Mouse (Mus musculus): Measurements from ENCODE around the gene Dbil5.
"Not testable (repeated sequence)": the region's sequence is repeated elsewhere in the genome, so short reads cannot be mapped to it uniquely, and the experiment has no call there.

The Dbil5 gene

GRCm38 (mm10) chr11:76217390-76217800 lies at the start of gene Dbil5, which contains the start of gene Gemin4:
Dbil5 (plus strand) TSS chr11:76217608.
Gemin4 (minus strand) TSS chr11:76217664.
- DNase-seq: peak; percentile 97

DNA sequence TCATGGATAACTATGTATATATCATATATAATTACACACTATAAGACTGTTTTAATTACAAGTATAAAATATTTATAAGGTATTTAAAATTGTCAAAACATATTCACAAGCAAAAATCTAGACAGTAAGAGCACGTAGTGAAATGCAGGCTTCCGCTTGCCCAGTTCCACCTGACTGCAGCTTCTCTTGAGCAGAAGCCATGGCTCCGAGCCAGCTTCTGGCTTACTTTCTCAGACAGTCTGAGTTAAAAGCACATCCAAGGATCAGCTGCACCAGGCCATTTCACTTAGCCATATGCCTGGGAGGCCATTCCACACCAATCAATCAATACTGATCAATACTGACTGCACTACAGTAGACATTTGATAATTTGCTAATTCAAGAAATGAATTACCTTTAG lies 48.4 kb upstream of the Dbil5 start:
- peak; percentile 43 for DNase-seq

GRCm38 (mm10) chr11:76170207-76170606 lies 47.2 kb upstream of the Dbil5 start:
- peak; percentile 77 for DNase-seq

DNA sequence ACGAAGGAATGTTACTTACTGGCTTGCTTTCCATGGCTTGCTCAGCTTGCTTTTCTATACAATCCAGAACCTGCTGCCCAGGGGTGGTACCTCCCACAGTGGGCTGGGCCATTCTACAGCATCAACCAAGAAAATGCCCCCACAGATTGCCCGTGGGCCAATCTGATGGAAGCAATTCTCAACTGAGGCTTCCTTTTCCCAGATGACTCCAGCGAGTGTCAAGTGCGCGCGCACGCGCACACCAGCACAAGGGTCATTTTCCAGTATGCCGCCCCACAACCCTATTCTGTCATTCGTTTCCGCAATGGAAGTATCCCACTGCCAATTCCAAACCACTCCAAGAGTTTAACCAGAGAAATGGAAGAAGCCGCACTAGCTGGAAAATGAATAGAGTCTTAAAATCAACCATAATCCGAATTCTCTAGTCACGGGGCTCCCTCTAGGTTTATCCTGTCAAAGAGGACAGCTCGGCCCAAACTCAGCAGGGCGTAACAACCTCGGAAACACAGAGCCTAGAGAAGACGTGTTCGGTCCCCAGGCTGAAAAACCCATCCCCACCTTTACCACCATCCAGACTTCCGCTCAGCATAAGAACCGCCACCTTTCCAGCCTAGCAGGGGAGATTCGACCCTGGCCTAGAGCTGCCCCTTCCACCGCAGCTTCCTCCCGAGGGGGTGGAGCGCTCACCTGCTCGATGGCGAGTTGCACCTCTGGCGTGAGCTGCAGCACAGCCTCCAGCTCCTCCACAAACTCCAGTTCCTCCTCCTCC lies 38.5 kb upstream of the Dbil5 start:
- peak; percentile 40 for DNase-seq

GRCm38 (mm10) chr11:76179495-76180145 lies 37.8 kb upstream of the Dbil5 start, which contains the start of the genes Vps53 and Fam57a:
Vps53 (minus strand) TSS chr11:76179647.
Fam57a (plus strand) TSS chr11:76179671.
- DNase-seq: peak; percentile 89

DNA sequence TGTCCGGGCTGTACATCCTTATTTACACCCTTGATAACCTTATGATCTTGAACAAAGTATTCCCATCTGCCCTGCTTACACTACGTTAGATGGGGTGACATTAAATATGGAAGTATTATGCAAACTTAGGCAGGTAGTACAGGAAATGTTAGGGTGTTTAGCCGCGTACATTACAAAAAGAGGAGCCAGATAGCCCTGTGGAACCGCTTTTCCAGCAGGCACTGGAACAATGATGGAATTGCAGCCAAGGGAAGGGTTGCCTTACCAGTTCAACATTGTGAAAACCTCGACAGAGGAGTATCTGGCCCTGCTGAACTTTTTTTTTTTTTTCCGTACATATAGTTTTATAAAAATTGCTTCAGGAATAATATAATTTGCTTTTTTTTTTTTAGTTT lies 37.3 kb upstream of the Dbil5 start:
- no peak for DNase-seq

DNA sequence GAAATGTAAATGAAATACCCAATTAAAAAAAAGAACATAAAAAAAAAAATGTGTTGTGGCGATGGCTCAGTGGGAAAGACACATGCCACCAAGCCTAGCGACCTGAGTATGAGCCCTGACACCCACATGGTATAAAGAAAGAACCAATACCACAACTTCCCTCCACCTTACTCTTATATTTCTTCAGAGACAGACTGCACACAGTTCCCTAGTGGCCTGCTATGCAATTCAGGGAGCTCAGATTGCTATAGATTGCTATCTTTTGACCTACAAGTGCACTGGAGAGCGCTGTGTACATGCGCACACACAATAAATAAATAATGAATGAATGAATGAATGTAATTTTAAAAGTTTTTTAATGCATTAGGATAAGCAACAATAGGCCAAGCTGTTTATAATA lies 33.7 kb upstream of the Dbil5 start:
- no peak for DNase-seq

- no peak for DNase-seq
These were observed 30.5 kb upstream of the Dbil5 start for GRCm38 (mm10) chr11:76186908-76187307.

DNA sequence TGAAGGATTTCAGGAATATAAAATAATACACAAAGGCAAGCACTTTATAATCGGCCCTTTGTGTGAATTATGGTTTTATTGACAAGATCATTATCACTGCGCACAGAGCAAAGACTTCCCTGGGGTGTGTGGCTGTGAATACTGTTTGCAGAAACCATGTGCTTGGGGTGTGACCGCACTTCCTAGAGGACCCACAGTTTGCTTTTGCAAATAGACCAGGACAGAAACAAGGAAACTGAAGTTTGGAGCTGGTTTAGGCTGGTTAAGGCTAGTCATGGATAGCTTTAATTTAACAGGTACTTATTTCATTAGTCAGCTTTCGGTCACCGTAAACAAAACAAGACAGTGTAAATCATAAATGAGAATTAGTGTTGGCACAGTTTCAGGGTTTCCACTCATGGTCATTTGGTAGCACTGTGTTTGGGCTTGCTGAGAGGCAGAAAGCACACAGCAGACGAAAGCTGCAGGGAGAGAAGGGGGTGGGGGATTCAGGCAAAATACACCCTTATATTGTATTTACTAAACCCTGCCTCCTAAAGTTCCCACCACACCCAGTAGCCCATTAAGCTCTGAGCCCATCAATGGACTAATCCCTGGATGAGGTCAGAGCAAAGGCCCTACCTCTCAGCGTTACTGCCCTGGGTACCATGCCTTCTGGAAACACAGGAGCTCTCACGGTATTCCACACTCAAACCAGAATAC lies 21.0 kb upstream of the Dbil5 start:
- no peak for DNase-seq

- DNase-seq: no peak
These were observed 20.4 kb upstream of the Dbil5 start for GRCm38 (mm10) chr11:76196977-76197469.

DNA sequence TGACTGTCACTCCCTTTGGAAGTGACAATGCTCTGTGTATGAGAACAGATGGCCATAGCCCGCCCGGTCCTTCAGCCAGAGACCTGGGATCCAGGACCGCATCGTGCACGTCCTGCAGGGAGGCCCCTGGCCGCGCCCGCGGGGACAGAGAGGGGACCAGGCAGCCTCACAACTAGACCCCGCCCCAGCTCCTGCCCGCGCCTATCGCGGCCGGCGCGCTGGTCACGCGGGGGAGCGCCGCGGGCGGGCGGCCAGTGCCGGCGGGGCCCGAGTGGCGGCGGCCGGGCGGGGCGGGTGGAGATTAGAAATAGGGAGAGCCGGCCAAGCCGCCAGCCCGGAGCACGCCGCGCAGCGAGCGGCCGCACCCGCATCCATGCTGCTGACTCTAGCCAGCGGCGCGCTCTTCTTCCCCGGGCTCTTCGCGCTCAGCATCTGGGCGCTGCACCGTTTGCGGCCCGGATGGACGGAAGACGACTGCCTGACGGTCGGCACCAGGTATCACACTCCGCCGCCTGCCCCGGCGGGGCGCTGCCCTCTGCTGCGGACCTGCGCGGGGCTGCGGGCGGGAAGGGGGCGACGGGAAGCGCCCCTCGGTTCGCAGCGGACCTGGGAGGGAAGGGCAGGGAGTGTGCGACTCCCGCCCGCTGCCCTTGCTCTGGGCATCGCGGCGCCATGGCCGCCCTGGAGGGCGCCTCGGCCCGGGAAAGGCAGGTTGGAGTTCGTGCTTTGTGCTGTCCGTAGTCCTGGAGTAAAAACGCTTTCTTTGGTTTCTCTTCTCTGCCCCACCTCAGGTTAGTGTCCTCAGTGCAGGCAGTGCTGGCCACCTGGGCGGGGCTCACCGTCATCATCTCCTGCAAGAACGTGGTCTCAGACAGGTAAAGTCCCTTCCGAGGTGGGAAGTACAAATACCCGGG lies 15.4 kb upstream of the Dbil5 start:
- DNase-seq: peak; percentile 94

DNA sequence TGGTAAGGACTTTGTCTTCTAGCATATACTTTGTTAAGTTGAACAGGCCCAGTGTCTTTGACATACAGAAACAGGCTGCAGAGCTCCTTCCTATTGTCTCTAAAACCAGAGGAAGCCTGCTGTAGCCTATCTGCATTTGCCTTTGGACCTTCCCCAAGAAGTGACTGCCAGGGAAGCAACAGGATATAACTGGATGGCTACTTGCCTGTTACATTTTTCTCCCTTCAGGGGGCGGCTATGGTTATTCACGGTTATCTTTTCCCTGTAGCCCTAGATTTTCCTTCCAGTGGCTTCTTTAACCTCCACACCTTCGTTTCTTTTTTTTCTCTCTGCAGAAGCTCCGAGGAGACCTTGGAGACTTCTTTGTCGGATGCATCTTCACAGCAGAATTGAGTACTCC lies 10.6 kb upstream of the Dbil5 start:
- DNase-seq: no peak

GRCm38 (mm10) chr11:76210228-76210985 lies 7.0 kb upstream of the Dbil5 start:
- DNase-seq: no peak

DNA sequence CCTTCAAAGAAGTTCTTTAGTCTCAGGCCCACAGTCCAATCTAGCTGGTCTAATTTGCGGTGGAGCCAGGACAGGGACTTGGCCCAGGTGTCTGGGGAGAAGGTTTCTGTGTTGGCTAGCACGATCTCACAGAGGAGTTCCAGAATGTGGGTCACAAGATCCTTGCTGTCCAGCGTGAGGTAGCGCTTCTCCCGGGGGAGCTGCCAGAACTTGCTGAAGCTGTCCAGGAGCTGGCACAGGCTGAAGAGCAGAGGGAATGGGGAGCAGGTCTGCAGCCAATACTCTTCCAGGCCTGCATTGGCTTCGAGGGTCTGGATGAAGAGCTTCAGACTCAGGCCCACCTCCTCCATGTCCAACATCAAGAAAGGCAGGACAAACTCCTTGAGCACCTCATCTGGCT lies 5.8 kb upstream of the Dbil5 start:
- DNase-seq: not testable (repeated sequence)

GRCm38 (mm10) chr11:76213841-76214240 lies 3.6 kb upstream of the Dbil5 start:
- DNase-seq: no peak

GRCm38 (mm10) chr11:76215011-76215410 lies 2.4 kb upstream of the Dbil5 start:
- no peak for DNase-seq

DNA sequence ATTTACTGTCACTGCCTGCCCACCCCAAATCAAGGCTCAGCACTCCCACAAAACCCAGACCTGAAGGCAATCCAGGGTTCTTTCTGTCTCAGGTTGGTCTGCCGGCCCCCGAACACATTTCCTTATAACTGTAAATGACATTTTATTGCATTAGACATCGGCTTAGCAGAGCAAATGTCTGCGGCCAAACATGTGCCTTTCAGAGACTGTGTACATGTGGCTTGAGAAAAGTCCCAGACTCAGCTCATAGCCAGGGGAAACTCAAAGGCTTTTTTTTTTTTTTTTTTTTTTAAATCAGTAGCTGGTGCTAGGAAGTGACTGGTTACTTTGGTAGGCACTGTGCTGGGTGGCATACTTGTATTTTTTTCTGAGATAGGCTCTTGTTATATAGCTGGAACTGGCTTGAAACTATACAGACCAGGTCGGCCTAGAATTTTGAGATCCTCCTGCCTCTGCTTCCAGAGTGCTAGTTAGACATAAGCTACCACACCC lies 1.3 kb upstream of the Dbil5 start:
- no peak for DNase-seq

DNA sequence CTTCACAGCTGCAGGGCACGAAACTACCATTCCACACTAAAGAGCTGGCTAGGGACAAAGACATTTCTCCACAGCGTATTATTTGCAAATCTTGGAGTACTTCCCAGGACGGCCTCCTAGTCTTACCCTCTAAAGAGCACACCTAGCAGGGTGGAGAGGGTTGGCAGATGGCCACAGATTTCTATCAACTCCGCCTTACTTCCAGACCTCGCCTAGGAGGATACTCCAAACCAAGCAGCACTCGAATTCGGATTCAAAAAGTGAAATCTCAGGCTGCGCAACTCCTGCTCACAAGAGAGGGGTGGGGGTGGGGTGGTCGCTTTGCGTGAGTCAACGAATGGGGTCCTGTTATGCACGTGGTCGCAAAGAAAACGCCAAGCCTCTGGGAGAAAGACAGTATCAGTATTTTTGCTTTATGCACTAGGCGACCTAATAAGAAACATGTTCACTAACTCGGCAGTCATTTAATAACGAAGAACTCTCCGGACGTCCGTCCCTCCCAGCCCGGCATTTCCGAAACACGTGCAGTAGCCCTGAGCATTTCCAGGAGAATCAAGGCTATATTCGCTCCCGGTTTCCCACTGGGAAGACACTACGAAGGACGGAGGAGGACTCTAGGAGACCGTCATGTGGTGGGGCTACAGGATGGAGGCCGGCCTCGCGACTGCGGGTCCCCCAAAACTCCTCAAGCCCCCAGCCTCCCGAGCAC lies 573 bp upstream of the Dbil5 start:
- peak; percentile 61 for DNase-seq

DNA sequence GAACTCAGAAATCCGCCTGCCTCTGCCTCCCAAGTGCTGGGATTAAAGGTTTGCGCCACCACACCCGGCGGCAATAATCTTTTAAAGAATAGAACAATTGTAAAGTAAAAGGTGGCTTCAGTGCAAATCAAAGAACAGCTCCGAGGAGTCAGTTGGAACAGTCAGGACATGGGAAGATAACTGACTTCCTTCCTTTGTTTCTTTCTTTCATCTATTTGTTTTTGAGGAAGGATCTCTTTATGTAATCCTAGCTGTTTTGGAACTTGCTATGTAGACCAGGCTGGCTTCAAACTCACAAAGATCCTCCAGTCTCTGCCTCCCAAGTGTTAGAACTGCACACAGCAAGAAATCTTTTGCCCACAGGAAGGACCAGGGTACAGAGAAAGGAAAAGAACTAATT lies 7.2 kb downstream of the Dbil5 start:
- no peak for DNase-seq

GRCm38 (mm10) chr11:76225051-76225450 lies 7.6 kb downstream of the Dbil5 start:
- no peak for DNase-seq

- DNase-seq: no peak
These were observed 18.7 kb downstream of the Dbil5 start for GRCm38 (mm10) chr11:76236136-76236535.
